Mouse (Mus musculus) thymus, adult 2 months (tissue): Measurements from ENCODE around the gene Arhgef19. TPM values are rescaled to one million over a fixed set of nuclear protein-coding genes. Genes with fewer than 3 reads are reported as not detected.
A peak's percentile ranks its signal among the peaks of the same experiment; 100 is the strongest.

Source experiments
- DNase-seq: peaks from one replicate; pipeline ENCODE4 v3.0.0; 2021
- H3K27ac ChIP-seq: fragments of 200-500 bp; 2 replicates; pipeline ENCODE4 v1.5.1; 2012; ENCODE audit warnings: low read length, control low read depth; ENCODE audit not compliant: control insufficient read depth, insufficient read depth
- H3K27me3 ChIP-seq: fragments of 200-500 bp; 2 replicates; pipeline ENCODE4 v1.6.1; 2012; ENCODE audit warnings: mild to moderate bottlenecking, low read length, moderate library complexity, mixed read lengths; ENCODE audit not compliant: control insufficient read depth, insufficient read depth
- H3K36me3 ChIP-seq: fragments of 200-500 bp; 2 replicates; pipeline ENCODE4 v1.6.1; 2012; ENCODE audit warnings: mild to moderate bottlenecking, low read length, moderate library complexity; ENCODE audit not compliant: control insufficient read depth, insufficient read depth
- H3K4me1 ChIP-seq: fragments of 200-500 bp; replicated peaks from 2 replicates; pipeline ENCODE4 v1.6.1; 2012; ENCODE audit warnings: low read length; ENCODE audit not compliant: control insufficient read depth, insufficient read depth
- H3K4me3 ChIP-seq: fragments of 200-500 bp; 2 replicates; pipeline ENCODE4 v1.5.1; 2012; ENCODE audit warnings: mild to moderate bottlenecking, low read length, control low read depth, moderate library complexity; ENCODE audit not compliant: control insufficient read depth, insufficient read depth
- CTCF ChIP-seq: fragments of 200-500 bp; IDR thresholded peaks from 2 replicates; pipeline ENCODE4 v1.5.1; 2012; ENCODE audit warnings: mild to moderate bottlenecking, control low read depth, low read length, moderate library complexity, borderline replicate concordance; ENCODE audit not compliant: control insufficient read depth, poor library complexity, insufficient read depth; ENCODE audit errors: extremely low read depth
- POLR2A ChIP-seq: fragments of 200-500 bp; IDR thresholded peaks from 2 replicates; pipeline ENCODE4 v1.6.1; 2012; ENCODE audit warnings: mild to moderate bottlenecking, low read length, control low read depth, moderate library complexity; ENCODE audit not compliant: control insufficient read depth, poor library complexity, insufficient read depth; ENCODE audit errors: extremely low read depth
- WGBS: fragments of 180-500 bp; shearing (Covaris S2); methylation state at CpG from one replicate; pipeline ENCODE4 v1.1.7; 2018; 5-methylcytosine and 5-hydroxymethylcytosine counted together
- polyA plus RNA-seq: library from polyadenylated mRNA; depleted of rRNA; stranded (reverse); fragments of >200 nt; gene quantifications from 2 replicates; pipeline ENCODE4 v1.2.3, GENCODE M21; 2012

The Arhgef19 gene
- polyA plus RNA-seq, 1 experiment, result 2.8 TPM

DNA sequence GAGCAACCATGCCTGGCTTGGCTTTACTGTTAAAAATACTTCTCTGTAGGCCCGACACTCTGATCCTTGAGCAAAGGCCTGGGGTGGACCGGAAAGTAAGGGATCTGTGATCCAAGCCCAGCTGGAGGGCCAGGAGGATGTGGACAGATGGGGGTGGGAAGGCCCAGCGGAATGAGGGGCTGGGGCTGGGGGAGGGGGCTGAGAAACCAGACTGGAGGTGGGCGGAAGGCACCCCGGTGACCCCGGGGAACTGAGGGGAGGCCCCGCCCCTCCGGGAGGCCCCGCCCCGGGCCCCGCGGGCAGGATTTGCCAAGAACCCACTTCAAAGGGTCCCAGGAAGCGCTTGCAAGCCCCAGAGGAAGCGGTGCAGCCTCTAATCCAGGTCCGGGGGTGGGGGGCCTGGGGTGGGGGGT, 56.5 kb downstream of the Arhgef19 start:
- TF ChIP-seq CTCF (no peak), POLR2A (no peak)
- peak; percentile 65 for DNase-seq
- WGBS, result 7% methylated on average over 12 of the region's 15 CpGs
- peaks cover 29% of the 10 kb centered on the region for H3K4me1 ChIP-seq
- no peaks in the 10 kb centered on the region for H3K36me3 ChIP-seq
- peaks cover 11% of the 10 kb centered on the region; the same call in 1 of the 2 replicates for H3K27me3 ChIP-seq
- no peak overlapping the region for H3K4me3 ChIP-seq
- no peak overlapping the region for H3K27ac ChIP-seq

- Histone ChIP-seq H3K27ac (no peak overlapping the region), H3K4me1 (peaks cover 30% of the 10 kb centered on the region), H3K27me3 (peaks cover 19% of the 10 kb centered on the region), H3K4me3 (no peak overlapping the region), H3K36me3 (no peaks in the 10 kb centered on the region)
- DNase-seq, result no peak
- WGBS, result 61% methylated on average over 7 of the region's 7 CpGs
- TF ChIP-seq CTCF, result no peak
- no peak for TF ChIP-seq POLR2A
Observed at GRCm38 (mm10) chr4:141297934-141298333, 58.6 kb downstream of the Arhgef19 start.

DNA sequence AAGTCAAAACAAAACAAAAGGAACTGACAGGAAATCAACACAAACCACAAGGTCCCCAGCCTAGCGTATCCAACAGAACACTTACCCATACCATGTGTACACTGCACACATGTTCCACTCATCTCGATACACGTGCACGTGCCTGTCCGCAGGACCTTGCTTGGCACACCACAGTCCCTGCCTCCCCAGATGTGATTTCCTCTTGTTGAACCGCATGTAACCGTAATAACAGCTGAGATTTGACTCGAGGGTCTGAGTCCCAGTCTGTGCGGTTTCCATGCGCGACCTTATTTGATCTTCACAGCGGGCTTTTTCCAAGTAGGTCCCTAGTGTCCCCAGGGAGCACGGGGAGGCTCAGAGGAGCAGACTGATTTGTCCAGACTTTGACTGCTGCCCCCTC, 60.1 kb downstream of the Arhgef19 start:
- H3K36me3 ChIP-seq, result no peaks in the 10 kb centered on the region
- WGBS, result 1% methylated on average over 13 of the region's 13 CpGs
- H3K27me3 ChIP-seq, result peaks cover 23% of the 10 kb centered on the region
- TF ChIP-seq CTCF (no peak), POLR2A (no peak)
- H3K27ac ChIP-seq, result no peak overlapping the region
- DNase-seq, result peak; percentile 7
- peaks cover 35% of the 10 kb centered on the region for H3K4me1 ChIP-seq
- H3K4me3 ChIP-seq, result no peak overlapping the region

DNA sequence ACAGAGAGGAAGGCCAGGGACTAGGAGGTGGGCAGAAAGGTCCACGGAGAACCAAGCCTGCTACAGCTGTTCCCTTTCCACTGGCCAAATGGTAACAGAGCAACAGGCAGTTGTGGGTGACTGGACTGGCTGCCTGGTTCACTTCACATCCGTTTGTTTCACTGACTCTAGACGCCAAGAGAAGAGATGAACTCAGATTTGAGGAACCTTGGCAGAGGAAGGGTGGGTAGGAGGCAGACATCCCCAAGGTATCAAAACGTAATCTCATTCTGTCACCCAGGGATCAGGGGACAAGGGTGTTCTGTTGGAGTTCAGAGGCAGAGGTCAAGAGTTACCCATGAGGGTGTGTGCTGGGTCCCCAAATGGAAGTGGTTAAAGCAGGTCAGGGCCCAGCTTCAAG, 60.9 kb downstream of the Arhgef19 start:
- WGBS, result 9% methylated on average over 4 of the region's 4 CpGs

GRCm38 (mm10) chr4:141301116-141301553, 61.8 kb downstream of the Arhgef19 start, which contains the start of gene Epha2:
Epha2 (plus strand) TSS chr4:141301240.
- no peak within 1 kb of the TSS for H3K27ac ChIP-seq
- no peak for TF ChIP-seq POLR2A
- no peak for TF ChIP-seq CTCF
- 1% methylated on average over 35 of the region's 35 CpGs for WGBS
- DNase-seq, result peak; percentile 18
- peaks cover 29% of the 10 kb centered on the region for H3K4me1 ChIP-seq
- no peaks in the 10 kb centered on the region for H3K36me3 ChIP-seq
- H3K4me3 ChIP-seq, result peak within 1 kb of the TSS; percentile 28
- H3K27me3 ChIP-seq, result peaks cover 22% of the 10 kb centered on the region

More for the DNA sequence above, 60.9 kb downstream of the Arhgef19 start:
- Histone ChIP-seq H3K27ac (no peak overlapping the region), H3K27me3 (peaks cover 23% of the 10 kb centered on the region), H3K4me1 (peaks cover 35% of the 10 kb centered on the region), H3K4me3 (no peak overlapping the region), H3K36me3 (no peaks in the 10 kb centered on the region)
- DNase-seq, result no peak
- no peak for TF ChIP-seq CTCF
- TF ChIP-seq POLR2A, result no peak

DNA sequence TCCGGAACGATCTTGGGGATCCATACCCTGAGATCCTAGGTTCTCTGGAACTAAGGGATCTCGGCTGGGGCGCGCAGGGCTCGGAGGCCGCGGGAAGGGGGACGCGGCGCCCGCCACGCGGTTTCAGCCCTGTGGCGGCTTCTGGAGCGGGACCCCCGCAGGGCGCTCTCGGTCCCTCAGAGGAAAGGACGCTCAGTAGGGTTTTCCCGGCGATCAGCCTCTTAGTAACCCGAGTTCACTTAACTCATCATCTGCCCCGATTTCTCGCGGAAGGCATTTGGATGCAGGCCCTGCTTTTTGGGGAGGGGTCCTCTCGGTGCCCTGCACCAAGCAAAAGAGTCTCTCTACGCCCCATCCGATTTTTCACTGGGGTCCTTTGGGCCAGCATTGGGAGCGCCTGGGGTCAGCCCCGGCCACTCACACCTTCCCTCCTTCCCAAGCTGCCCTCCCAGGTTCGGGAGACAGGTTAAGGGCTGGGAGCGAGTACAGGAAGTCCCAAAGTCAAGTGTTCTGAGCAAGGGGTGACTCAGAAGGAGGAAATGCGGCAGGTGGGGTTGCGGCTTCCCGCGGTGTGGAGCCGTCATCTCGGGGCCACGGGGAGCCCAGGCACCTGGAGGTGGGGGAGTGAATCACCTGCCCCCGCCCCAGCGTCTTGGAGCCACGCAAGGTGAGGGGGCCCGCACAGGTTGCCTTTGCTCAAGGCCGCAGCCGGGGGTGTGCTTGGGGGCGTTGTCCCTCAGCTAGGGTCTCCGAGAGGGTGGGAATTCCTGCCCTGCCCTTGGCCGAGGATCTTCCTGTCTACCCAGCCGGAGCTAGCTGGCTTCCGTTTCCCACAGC, 62.5 kb downstream of the Arhgef19 start:
- H3K27ac ChIP-seq, result no peak overlapping the region
- H3K4me3 ChIP-seq, result peak overlapping the region; percentile 28
- H3K36me3 ChIP-seq, result no peaks in the 10 kb centered on the region
- H3K27me3 ChIP-seq, result peaks cover 20% of the 10 kb centered on the region
- TF ChIP-seq CTCF (no peak), POLR2A (no peak)
- peak; percentile 36 for DNase-seq
- WGBS, result under 1% methylated on average over 51 of the region's 51 CpGs
- H3K4me1 ChIP-seq, result peaks cover 31% of the 10 kb centered on the region
